Mouse (Mus musculus) CH12.LX (cell line): ENCODE data around the gene 1700016H13Rik. TPM values are rescaled to one million over a fixed set of nuclear protein-coding genes. Genes with fewer than 3 reads are reported as not detected.

Source experiments
- DNase-seq: peaks from one replicate; pipeline ENCODE4 v3.0.0-alpha.2; 2013; ENCODE audit errors: extremely low read depth
- H3K27ac ChIP-seq: 2 replicates; pipeline ENCODE4 v1.5.1; 2012; ENCODE audit warnings: low read depth, mild to moderate bottlenecking, control low read depth, moderate library complexity; ENCODE audit not compliant: insufficient read depth
- H3K27me3 ChIP-seq: replicated peaks from 2 replicates; pipeline ENCODE3; 2012; ENCODE audit warnings: inconsistent platforms
- H3K36me3 ChIP-seq, 2 experiments: replicated peaks in 1 of 2; 2 replicates each; pipeline versions ENCODE3 to v1.6.1; 2012; ENCODE audit warnings: inconsistent platforms in 1 of 2, low read length in 1 of 2, mild to moderate bottlenecking in 1 of 2, mixed read lengths in 1 of 2, moderate library complexity in 1 of 2; ENCODE audit not compliant: control insufficient read depth in 1 of 2, insufficient read depth in 1 of 2
- H3K4me1 ChIP-seq, 2 experiments: 2 replicates each; pipeline ENCODE4 v1.6.1; 2012; ENCODE audit warnings: inconsistent platforms in 1 of 2, moderate library complexity in 1 of 2; ENCODE audit not compliant: insufficient read depth in 2 of 2, control insufficient read depth in 1 of 2
- H3K4me2 ChIP-seq: 2 replicates; pipeline ENCODE4 v1.6.1; 2012; ENCODE audit warnings: low read depth, mild to moderate bottlenecking, control low read depth; ENCODE audit not compliant: poor library complexity, insufficient read depth, severe bottlenecking
- H3K4me3 ChIP-seq, 3 experiments: fragments of 150-350 bp in 1 of 3; sonication (generic) in 1 of 3; replicated peaks in 1 of 3; 2 replicates each; pipeline versions ENCODE3 to v1.5.1; 2011 to 2012; ENCODE audit warnings: low read depth in 2 of 3, low read length in 2 of 3, mild to moderate bottlenecking in 2 of 3, moderate library complexity in 2 of 3, control low read depth in 1 of 3, improper control_type of control experiment in 1 of 3, inconsistent platforms in 1 of 3, mixed read lengths in 1 of 3; ENCODE audit not compliant: poor library complexity in 1 of 3
- H3K79me2 ChIP-seq: replicated peaks from 2 replicates; pipeline ENCODE4 v1.6.1; 2012; ENCODE audit warnings: mild to moderate bottlenecking, moderate library complexity; ENCODE audit not compliant: control insufficient read depth, poor library complexity, insufficient read depth, severe bottlenecking; ENCODE audit errors: extremely low read depth
- H3K9ac ChIP-seq: 2 replicates; pipeline ENCODE4 v1.6.1; 2012; ENCODE audit warnings: low read depth, mild to moderate bottlenecking, control low read depth, moderate library complexity; ENCODE audit not compliant: insufficient read depth
- H3K9me3 ChIP-seq: replicated peaks from 2 replicates; pipeline ENCODE3; 2012; ENCODE audit warnings: low read length, inconsistent platforms, mixed read lengths
- BHLHE40 ChIP-seq: IDR thresholded peaks from 2 replicates; pipeline ENCODE4 v1.6.1; 2011; ENCODE audit warnings: mild to moderate bottlenecking, low read depth, low read length, improper control_type of control experiment
- CHD2 ChIP-seq: IDR thresholded peaks from 2 replicates; pipeline ENCODE4 v1.6.1; 2011; ENCODE audit warnings: low read length, improper control_type of control experiment
- ELF1 ChIP-seq: IDR thresholded peaks from 2 replicates; pipeline ENCODE4 v1.6.1; 2014; ENCODE audit warnings: low read depth, mild to moderate bottlenecking, inconsistent platforms, low read length, improper control_type of control experiment
- EP300 ChIP-seq: IDR thresholded peaks from 2 replicates; pipeline ENCODE4 v1.6.1; 2011; ENCODE audit warnings: low read length, improper control_type of control experiment
- GABPA ChIP-seq: IDR thresholded peaks from 2 replicates; pipeline ENCODE4 v1.6.1; 2012; ENCODE audit warnings: low read depth, low read length, improper control_type of control experiment, inconsistent platforms; ENCODE audit not compliant: insufficient replicate concordance
- IRF4 ChIP-seq: IDR thresholded peaks from 2 replicates; pipeline ENCODE4 v1.6.1; 2014; ENCODE audit warnings: low read depth, mild to moderate bottlenecking, inconsistent platforms, low read length, improper control_type of control experiment
- JUN ChIP-seq: IDR thresholded peaks from 2 replicates; pipeline ENCODE4 v1.6.1; 2011; ENCODE audit warnings: low read depth, mild to moderate bottlenecking, low read length, improper control_type of control experiment, moderate library complexity; ENCODE audit not compliant: insufficient read depth
- MAFK ChIP-seq: IDR thresholded peaks from 2 replicates; pipeline ENCODE4 v1.6.1; 2011; ENCODE audit warnings: low read length, improper control_type of control experiment; ENCODE audit not compliant: insufficient replicate concordance
- MYC ChIP-seq: IDR thresholded peaks from 2 replicates; pipeline ENCODE4 v1.6.1; 2011; ENCODE audit warnings: low read depth, mild to moderate bottlenecking, improper control_type of control experiment, low read length
- PAX5 ChIP-seq: IDR thresholded peaks from 2 replicates; pipeline ENCODE4 v1.6.1; 2012; ENCODE audit warnings: low read length, inconsistent platforms, mixed read lengths
- POLR2A ChIP-seq: IDR thresholded peaks from 2 replicates; pipeline ENCODE4 v1.6.1; 2011; ENCODE audit warnings: low read depth, mild to moderate bottlenecking, improper control_type of control experiment, low read length
- TBP ChIP-seq: conservative IDR thresholded peaks from 2 replicates; pipeline ENCODE4 v1.6.1; 2011; ENCODE audit warnings: low read depth, low read length, improper control_type of control experiment
- TCF12 ChIP-seq: IDR thresholded peaks from 2 replicates; pipeline ENCODE4 v1.6.1; 2014; ENCODE audit warnings: low read depth, mild to moderate bottlenecking, inconsistent platforms, low read length, improper control_type of control experiment
- UBTF ChIP-seq: IDR thresholded peaks from 2 replicates; pipeline ENCODE4 v1.6.1; 2012; ENCODE audit warnings: low read depth, mild to moderate bottlenecking, inconsistent platforms, low read length, improper control_type of control experiment, moderate library complexity
- ZKSCAN1 ChIP-seq: IDR thresholded peaks from 2 replicates; pipeline ENCODE4 v1.6.1; 2012; ENCODE audit warnings: low read depth, inconsistent platforms, low read length, improper control_type of control experiment, borderline replicate concordance
- ZNF384 ChIP-seq: IDR thresholded peaks from 2 replicates; pipeline ENCODE4 v1.6.1; 2012; ENCODE audit warnings: low read depth, low read length, improper control_type of control experiment, inconsistent platforms
- dilution Hi-C: fragments of 300-500 bp; cut with MboI; formaldehyde crosslinking; loops from 2 replicates; pipeline ENCODE4 v1.14.3; 2020; ENCODE audit warnings: low sequenced_read_pairs; ENCODE audit not compliant: extremely low pct_unique_long_range_greater_than_20kb, extremely low pct_ligation_motif_present
- in situ Hi-C: fragments of 300-500 bp; cut with MboI; formaldehyde crosslinking; loops from 3 replicates; pipeline ENCODE4 v1.14.3; 2019; ENCODE audit warnings: low sequenced_read_pairs, low pct_ligation_motif_present, low pct_unique_long_range_greater_than_20kb, mixed read lengths
- polyA plus RNA-seq: library from polyadenylated mRNA; unstranded; fragments of >175 nt; gene quantifications from 2 replicates; pipeline ENCODE4 v1.2.1, GENCODE M21; 2012; ENCODE audit warnings: low read depth; ENCODE audit not compliant: insufficient read length
- total RNA-seq, 2 experiments: library from RNA; depleted of rRNA; stranded (reverse); fragments of 300-350 nt in 1 of 2; fragments of >200 nt in 1 of 2; gene quantifications; 2 replicates each; pipeline ENCODE4 v1.2.3; 2012 to 2014

1700016H13Rik gene
- total and polyA plus RNA-seq, 3 experiments, result not detected

GRCm38 (mm10) chr5:103689645-103690044 is 33.8 kb upstream of the 1700016H13Rik start:
- H3K36me3 ChIP-seq, result no peaks in the 10 kb centered on the region
- no peak overlapping the region for H3K4me3 ChIP-seq
- in situ Hi-C loops (loop anchor here (10.0 kb wide), 1 partner anchor 235 kb away; no protein-coding TSS in a partner anchor), dilution Hi-C loops (no loop called here)
- no peaks in the 10 kb centered on the region for H3K9me3 ChIP-seq
- no peaks in the 10 kb centered on the region for H3K27me3 ChIP-seq
- H3K9ac ChIP-seq, result no peak overlapping the region
- no peak overlapping the region for H3K4me2 ChIP-seq
- no peaks in the 10 kb centered on the region for H3K4me1 ChIP-seq
- DNase-seq, result no peak
- no peak overlapping the region for H3K27ac ChIP-seq
- TF ChIP-seq PAX5 (no peak), ZNF384 (no peak), BHLHE40 (no peak), UBTF (no peak), JUN (no peak), TBP (no peak), TCF12 (no peak), ZKSCAN1 (no peak), ELF1 (no peak), GABPA (no peak)
- peaks cover 23% of the 10 kb centered on the region for H3K79me2 ChIP-seq

- Histone ChIP-seq H3K4me3 (no peak overlapping the region), H3K9me3 (no peaks in the 10 kb centered on the region), H3K4me2 (no peak overlapping the region), H3K27me3 (no peaks in the 10 kb centered on the region), H3K36me3 (no peaks in the 10 kb centered on the region), H3K9ac (no peak overlapping the region), H3K27ac (no peak overlapping the region), H3K79me2 (no peaks in the 10 kb centered on the region), H3K4me1 (peaks cover 7 to 17% of the 10 kb centered on the region in 2 experiments; a peak in 3 of 4 replicates)
- TF ChIP-seq BHLHE40 (no peak), IRF4 (no peak), CHD2 (no peak), POLR2A (no peak), MAFK (no peak), EP300 (no peak), JUN (no peak), MYC (no peak)
- in situ Hi-C loops, result loop anchor here (5.0 to 10.0 kb wide), 2 partner anchors 45 to 243 kb away; no protein-coding TSS in a partner anchor
- dilution Hi-C loops, result no loop called here
- DNase-seq, result no peak
Measured at GRCm38 (mm10) chr5:103681824-103682223, 26.0 kb upstream of the 1700016H13Rik start.
